Mouse (Mus musculus): ENCODE data around the gene Prex1. TPM values are rescaled to one million over a fixed set of nuclear protein-coding genes. Genes with fewer than 3 reads are reported as not detected.

Prex1 gene
- polyA plus RNA-seq, 1 experiment from 2014 or later, result 29.7 TPM

DNA sequence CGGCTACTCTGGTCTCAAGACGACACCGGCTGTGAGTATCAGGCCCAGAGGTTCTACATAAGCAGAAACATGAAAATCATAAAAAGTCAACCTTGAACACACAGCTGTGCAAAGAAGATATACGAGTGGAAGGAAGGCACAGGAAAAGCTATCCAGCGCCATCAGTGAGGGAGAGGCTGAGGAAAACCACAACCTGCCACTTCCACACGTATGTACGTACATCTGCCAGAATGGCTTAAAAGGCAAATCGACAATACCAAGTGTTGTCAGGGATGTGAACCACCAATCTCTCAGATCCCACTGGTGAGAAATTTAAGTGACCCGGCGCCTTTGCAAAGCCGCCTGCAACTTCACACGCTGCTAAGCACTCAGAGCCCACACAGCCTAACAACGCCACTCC is 47.5 kb downstream of the Prex1 start:
- Histone ChIP-seq H3K36me3 (ENCODE audit: control insufficient read depth, insufficient read depth, low read length) (no peaks in the 10 kb centered on the region), H3K27me3 (ENCODE audit: control insufficient read depth, insufficient read depth, low read length) (no peaks in the 10 kb centered on the region), H3K4me1 (replicated peaks; ENCODE audit: control insufficient read depth, insufficient read depth, low read length) (peaks cover 40% of the 10 kb centered on the region), H3K27ac (ENCODE audit: low read depth, low read length) (no peak overlapping the region), H3K4me3 (ENCODE audit: low read depth, low read length) (no peak overlapping the region), H3K4me2 (ENCODE audit: low read depth, low read length, severe bottlenecking) (no peak overlapping the region), H3K9me3 (ENCODE audit: control insufficient read depth, low read length) (no peaks in the 10 kb centered on the region), H3K9ac (ENCODE audit: low read length) (no peak overlapping the region)
- ATAC-seq (replicated peaks; ENCODE audit: low FRiP score) (no peak), DNase-seq (ENCODE audit: low spot score) (no peak)
- WGBS, result 94% methylated on average over 13 of the region's 13 CpGs

DNA sequence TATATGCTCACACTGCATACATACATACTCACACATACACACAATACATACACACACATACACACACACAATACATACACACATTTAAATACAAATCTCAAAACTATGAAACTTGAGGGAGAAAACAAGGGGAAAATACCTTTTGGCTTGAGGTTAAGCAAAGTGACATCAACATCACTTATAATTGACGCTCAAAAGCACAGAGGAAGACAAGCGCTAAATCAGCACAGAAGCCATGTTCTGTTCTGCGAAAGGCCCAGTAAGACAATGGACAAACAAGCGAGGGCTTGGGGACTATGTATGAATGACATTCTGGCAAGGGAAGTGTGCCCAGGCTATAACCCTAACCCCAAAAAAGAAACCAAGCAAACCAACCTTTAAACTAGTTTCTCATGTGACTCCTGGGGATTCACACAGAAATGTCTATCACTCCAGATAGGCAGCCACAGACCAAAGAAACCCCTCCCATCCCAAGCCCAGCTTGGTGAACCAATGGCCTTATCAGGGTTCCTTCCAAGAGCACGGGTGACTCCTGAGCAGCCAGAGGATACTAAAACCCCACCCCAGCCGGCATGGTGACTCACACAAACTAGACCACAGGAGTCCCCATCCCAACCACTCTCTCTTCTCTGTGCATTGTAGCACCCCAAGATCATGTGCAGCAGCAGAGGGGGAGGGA is 48.2 kb downstream of the Prex1 start:
- H3K4me3 ChIP-seq (ENCODE audit: low read depth, low read length), result no peak overlapping the region
- no peak overlapping the region for H3K9ac ChIP-seq (ENCODE audit: low read length)
- no peak overlapping the region for H3K4me2 ChIP-seq (ENCODE audit: low read depth, low read length, severe bottlenecking)
- peaks cover 35% of the 10 kb centered on the region for H3K4me1 ChIP-seq (replicated peaks; ENCODE audit: control insufficient read depth, insufficient read depth, low read length)
- H3K27me3 ChIP-seq (ENCODE audit: control insufficient read depth, insufficient read depth, low read length), result no peaks in the 10 kb centered on the region
- no peak overlapping the region for H3K27ac ChIP-seq (ENCODE audit: low read depth, low read length)
- DNase-seq (ENCODE audit: low spot score) (no peak), ATAC-seq (replicated peaks; ENCODE audit: low FRiP score) (no peak)
- H3K36me3 ChIP-seq (ENCODE audit: control insufficient read depth, insufficient read depth, low read length), result no peaks in the 10 kb centered on the region
- WGBS, result 84% methylated on average over 6 of the region's 6 CpGs
- H3K9me3 ChIP-seq (ENCODE audit: control insufficient read depth, low read length), result no peaks in the 10 kb centered on the region

DNA sequence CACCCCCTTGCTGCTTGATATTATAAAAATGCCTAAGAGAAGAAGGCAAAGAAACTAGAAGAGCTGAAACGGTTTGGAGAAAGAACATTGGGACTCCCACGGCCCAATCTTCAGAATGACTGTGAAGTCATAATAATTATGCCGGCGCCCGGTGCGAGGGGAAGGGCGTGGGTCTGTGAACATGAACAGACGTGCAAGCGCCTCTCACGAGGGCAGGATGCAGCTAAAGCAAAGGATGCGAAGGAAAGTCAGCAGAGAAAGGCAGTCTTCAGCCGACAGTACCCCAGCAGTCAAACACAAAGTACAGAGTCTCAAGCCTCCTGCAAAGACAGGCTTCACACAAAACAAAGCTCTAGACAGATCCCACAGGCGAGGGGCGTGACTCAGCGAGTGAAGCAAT is 49.1 kb downstream of the Prex1 start:
- ATAC-seq (replicated peaks; ENCODE audit: low FRiP score) (no peak), DNase-seq (ENCODE audit: low spot score) (no peak)
- H3K4me3 ChIP-seq (ENCODE audit: low read depth, low read length), result no peak overlapping the region
- no peak overlapping the region for H3K4me2 ChIP-seq (ENCODE audit: low read depth, low read length, severe bottlenecking)
- H3K9ac ChIP-seq (ENCODE audit: low read length), result no peak overlapping the region
- 0 out of 2 replicates have a peak overlapping the region, but pooled peaks have one; percentile 6 for H3K27ac ChIP-seq (ENCODE audit: low read depth, low read length)
- H3K4me1 ChIP-seq (replicated peaks; ENCODE audit: control insufficient read depth, insufficient read depth, low read length), result peaks cover 33% of the 10 kb centered on the region
- H3K36me3 ChIP-seq (ENCODE audit: control insufficient read depth, insufficient read depth, low read length), result no peaks in the 10 kb centered on the region
- H3K27me3 ChIP-seq (ENCODE audit: control insufficient read depth, insufficient read depth, low read length), result no peaks in the 10 kb centered on the region
- 84% methylated on average over 15 of the region's 15 CpGs for WGBS
- no peaks in the 10 kb centered on the region for H3K9me3 ChIP-seq (ENCODE audit: control insufficient read depth, low read length)

DNA sequence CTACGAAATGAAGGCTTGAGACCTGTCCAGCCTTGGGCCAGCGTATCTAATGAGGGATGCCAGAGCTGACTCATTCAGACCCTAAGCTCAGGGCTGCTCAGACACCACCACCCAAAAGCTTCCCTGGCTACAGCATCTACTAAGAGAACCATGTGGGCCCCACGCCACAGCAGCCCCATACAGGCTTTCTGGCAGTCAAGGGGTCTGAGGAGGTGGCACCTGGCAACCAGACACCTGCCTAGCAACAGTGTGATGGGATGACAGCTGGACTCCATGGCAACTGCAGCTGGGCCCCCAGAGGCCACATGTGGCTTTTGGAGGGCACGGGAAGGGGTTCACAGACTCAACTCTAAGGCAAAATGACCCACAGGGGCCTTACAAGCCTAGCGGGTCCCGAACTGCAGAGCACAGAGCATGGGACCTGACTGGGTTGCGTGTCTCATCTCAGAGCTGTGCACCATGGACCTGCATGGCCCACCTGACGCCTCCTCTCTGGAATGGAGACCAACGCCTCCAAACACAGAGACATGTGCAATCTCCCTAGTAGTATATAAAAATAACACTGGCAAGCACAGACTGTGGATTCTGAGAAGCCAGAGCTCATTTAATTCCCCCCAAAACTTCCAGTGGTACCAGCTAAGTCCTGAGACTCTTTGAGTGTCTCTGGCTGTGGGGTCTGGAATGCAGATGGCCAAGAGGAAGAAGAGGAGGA is 50.2 kb downstream of the Prex1 start:
- Histone ChIP-seq H3K27me3 (ENCODE audit: control insufficient read depth, insufficient read depth, low read length) (no peaks in the 10 kb centered on the region), H3K4me2 (ENCODE audit: low read depth, low read length, severe bottlenecking) (no peak overlapping the region), H3K4me3 (ENCODE audit: low read depth, low read length) (no peak overlapping the region), H3K27ac (ENCODE audit: low read depth, low read length) (peak overlapping the region; percentile 18; the same call in 1 of the 2 replicates), H3K4me1 (replicated peaks; ENCODE audit: control insufficient read depth, insufficient read depth, low read length) (peaks cover 29% of the 10 kb centered on the region), H3K9ac (ENCODE audit: low read length) (peak overlapping the region; percentile 20; the same call in 1 of the 2 replicates), H3K36me3 (ENCODE audit: control insufficient read depth, insufficient read depth, low read length) (no peaks in the 10 kb centered on the region), H3K9me3 (ENCODE audit: control insufficient read depth, low read length) (no peaks in the 10 kb centered on the region)
- ATAC-seq (replicated peaks; ENCODE audit: low FRiP score), result peak; percentile 60
- peak; percentile 68 for DNase-seq (ENCODE audit: low spot score)
- 68% methylated on average over 9 of the region's 9 CpGs for WGBS

DNA sequence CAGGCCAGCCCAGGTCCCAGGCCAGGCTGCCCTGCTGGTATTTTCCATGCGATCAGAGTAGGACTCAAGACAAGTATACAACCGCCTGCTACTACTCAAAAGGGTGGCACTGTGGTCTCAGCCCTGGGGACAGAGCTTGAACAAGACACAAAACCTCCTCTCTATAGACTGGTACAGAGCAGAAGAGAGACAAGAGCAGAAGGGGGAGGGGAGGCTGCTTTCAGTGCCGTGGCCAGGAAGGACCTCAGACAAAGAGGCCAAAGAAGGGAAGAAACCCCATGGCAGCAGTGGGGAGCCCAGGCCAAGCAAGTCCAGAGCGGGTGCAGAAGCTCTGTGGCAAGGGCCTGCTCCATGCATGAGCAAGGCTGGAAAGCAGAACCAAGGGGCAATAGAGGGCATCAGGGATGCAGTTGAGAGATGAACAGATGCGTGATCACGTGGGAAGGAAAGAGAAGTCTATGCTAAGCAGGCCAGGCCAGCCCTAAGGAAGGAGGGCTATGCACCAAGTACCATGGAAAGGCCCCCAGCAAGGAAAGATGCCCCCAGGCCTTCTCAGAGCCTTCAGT is 51.0 kb downstream of the Prex1 start:
- DNase-seq (ENCODE audit: low spot score) (no peak), ATAC-seq (replicated peaks; ENCODE audit: low FRiP score) (no peak)
- WGBS, result 67% methylated on average over 6 of the region's 6 CpGs
- H3K4me2 ChIP-seq (ENCODE audit: low read depth, low read length, severe bottlenecking), result no peak overlapping the region
- H3K4me3 ChIP-seq (ENCODE audit: low read depth, low read length), result no peak overlapping the region
- H3K27ac ChIP-seq (ENCODE audit: low read depth, low read length), result peak overlapping the region; percentile 18; the same call in 1 of the 2 replicates
- H3K27me3 ChIP-seq (ENCODE audit: control insufficient read depth, insufficient read depth, low read length), result no peaks in the 10 kb centered on the region
- peaks cover 23% of the 10 kb centered on the region for H3K4me1 ChIP-seq (replicated peaks; ENCODE audit: control insufficient read depth, insufficient read depth, low read length)
- no peaks in the 10 kb centered on the region for H3K9me3 ChIP-seq (ENCODE audit: control insufficient read depth, low read length)
- H3K36me3 ChIP-seq (ENCODE audit: control insufficient read depth, insufficient read depth, low read length), result no peaks in the 10 kb centered on the region
- H3K9ac ChIP-seq (ENCODE audit: low read length), result peak overlapping the region; percentile 20; the same call in 1 of the 2 replicates

DNA sequence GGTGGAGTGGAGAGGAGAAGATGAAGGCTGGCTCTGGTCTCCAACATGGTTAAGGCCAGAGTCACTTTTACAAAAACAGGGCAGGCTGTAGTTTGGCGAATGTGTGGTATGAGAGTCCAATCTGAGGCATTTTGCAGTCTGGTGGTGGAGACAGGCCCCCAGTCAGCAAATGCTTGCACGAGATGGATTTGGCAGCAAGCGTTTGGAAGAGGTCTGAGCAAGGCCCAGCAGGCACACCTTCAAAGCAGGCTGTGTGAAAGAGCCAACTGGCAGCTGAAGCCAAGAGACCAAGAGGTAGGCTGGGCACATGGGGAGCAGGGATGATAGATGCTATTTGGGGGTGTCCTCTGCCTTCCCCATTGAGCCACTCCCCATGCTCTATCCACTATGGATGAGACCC is 51.7 kb downstream of the Prex1 start:
- Histone ChIP-seq H3K27ac (ENCODE audit: low read depth, low read length) (no peak overlapping the region), H3K27me3 (ENCODE audit: control insufficient read depth, insufficient read depth, low read length) (no peaks in the 10 kb centered on the region), H3K4me2 (ENCODE audit: low read depth, low read length, severe bottlenecking) (no peak overlapping the region), H3K4me1 (replicated peaks; ENCODE audit: control insufficient read depth, insufficient read depth, low read length) (peaks cover 27% of the 10 kb centered on the region), H3K9me3 (ENCODE audit: control insufficient read depth, low read length) (no peaks in the 10 kb centered on the region), H3K4me3 (ENCODE audit: low read depth, low read length) (no peak overlapping the region), H3K9ac (ENCODE audit: low read length) (no peak overlapping the region), H3K36me3 (ENCODE audit: control insufficient read depth, insufficient read depth, low read length) (no peaks in the 10 kb centered on the region)
- no peak for ATAC-seq (replicated peaks; ENCODE audit: low FRiP score)
- 77% methylated on average over 3 of the region's 3 CpGs for WGBS
- no peak for DNase-seq (ENCODE audit: low spot score)

DNA sequence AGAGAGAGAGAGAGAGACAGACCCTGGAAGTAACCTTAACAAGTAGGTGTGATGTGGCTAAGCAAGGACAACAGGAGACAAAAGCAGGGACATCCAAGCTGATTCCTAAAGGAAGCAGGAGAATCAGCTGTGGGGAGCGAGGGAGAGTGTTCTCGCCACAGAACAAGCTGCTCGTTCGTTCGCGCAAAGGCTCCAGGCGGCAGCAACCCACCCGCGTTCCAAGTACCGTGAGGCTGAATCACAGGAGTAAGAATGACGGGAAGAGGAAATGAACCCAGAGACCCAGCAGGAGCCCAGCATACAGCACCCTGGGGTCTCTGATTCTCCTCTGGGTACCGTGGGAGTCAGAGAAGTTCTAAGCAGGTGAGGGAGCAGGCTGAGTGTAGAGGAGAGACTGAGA is 52.1 kb downstream of the Prex1 start:
- DNase-seq (ENCODE audit: low spot score) (no peak), ATAC-seq (replicated peaks; ENCODE audit: low FRiP score) (no peak)
- no peak overlapping the region for H3K4me2 ChIP-seq (ENCODE audit: low read depth, low read length, severe bottlenecking)
- H3K4me3 ChIP-seq (ENCODE audit: low read depth, low read length), result no peak overlapping the region
- H3K4me1 ChIP-seq (replicated peaks; ENCODE audit: control insufficient read depth, insufficient read depth, low read length), result peaks cover 30% of the 10 kb centered on the region
- no peaks in the 10 kb centered on the region for H3K9me3 ChIP-seq (ENCODE audit: control insufficient read depth, low read length)
- WGBS, result 80% methylated on average over 12 of the region's 12 CpGs
- H3K9ac ChIP-seq (ENCODE audit: low read length), result no peak overlapping the region
- no peak overlapping the region for H3K27ac ChIP-seq (ENCODE audit: low read depth, low read length)
- H3K27me3 ChIP-seq (ENCODE audit: control insufficient read depth, insufficient read depth, low read length), result no peaks in the 10 kb centered on the region
- no peaks in the 10 kb centered on the region for H3K36me3 ChIP-seq (ENCODE audit: control insufficient read depth, insufficient read depth, low read length)

DNA sequence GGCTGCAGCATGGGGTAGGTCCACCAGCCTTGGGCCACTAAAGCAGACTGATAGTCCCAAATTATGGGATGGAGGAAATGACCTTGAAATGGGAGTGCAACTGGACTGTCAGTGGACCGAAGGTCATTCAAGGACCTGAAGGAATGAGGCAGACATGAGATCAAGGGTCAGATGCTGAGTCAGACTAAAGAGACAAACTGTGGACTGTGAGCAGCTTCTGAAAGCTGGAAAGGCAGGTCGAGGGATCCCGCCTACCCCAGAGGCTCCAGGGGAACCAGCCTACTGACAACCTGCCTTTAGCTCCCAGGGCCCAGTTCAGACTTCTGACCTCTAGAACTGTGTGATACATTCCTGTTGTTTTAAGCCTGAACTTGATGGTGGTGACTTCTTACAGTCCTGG is 55.3 kb downstream of the Prex1 start:
- Histone ChIP-seq H3K27ac (ENCODE audit: low read depth, low read length) (peak overlapping the region; percentile 15; the same call in 1 of the 2 replicates), H3K27me3 (ENCODE audit: control insufficient read depth, insufficient read depth, low read length) (no peaks in the 10 kb centered on the region), H3K9me3 (ENCODE audit: control insufficient read depth, low read length) (no peaks in the 10 kb centered on the region), H3K36me3 (ENCODE audit: control insufficient read depth, insufficient read depth, low read length) (no peaks in the 10 kb centered on the region), H3K4me3 (ENCODE audit: low read depth, low read length) (no peak overlapping the region), H3K4me1 (replicated peaks; ENCODE audit: control insufficient read depth, insufficient read depth, low read length) (peaks cover 28% of the 10 kb centered on the region), H3K9ac (ENCODE audit: low read length) (no peak overlapping the region), H3K4me2 (ENCODE audit: low read depth, low read length, severe bottlenecking) (no peak overlapping the region)
- ATAC-seq (replicated peaks; ENCODE audit: low FRiP score), result no peak
- 79% methylated on average over 3 of the region's 3 CpGs for WGBS
- no peak for DNase-seq (ENCODE audit: low spot score)

Data from forebrain, embryonic 11.5 days (tissue).